Mouse (Mus musculus) ovary, adult 18-20 months (tissue): ENCODE measurements around the gene Ddx1.

Experiments
- DNase-seq: peaks from one replicate; pipeline ENCODE4 v3.0.0; 2022; ENCODE audit warnings: low spot score, mixed read lengths

The Ddx1 gene

GRCm38 (mm10) chr12:13248691-13249572 lies at the start of gene Ddx1:
Gene Ddx1, minus strand, starts transcription at chr12:13249213.
- DNase-seq = peak; percentile 56

GRCm38 (mm10) chr12:13293421-13293881 lies 44.4 kb upstream of the Ddx1 start:
- DNase-seq = no peak

- no peak for DNase-seq
These were observed 42.4 kb upstream of the Ddx1 start for GRCm38 (mm10) chr12:13291453-13291852.

GRCm38 (mm10) chr12:13269570-13270390 lies 20.8 kb upstream of the Ddx1 start:
- no peak for DNase-seq

GRCm38 (mm10) chr12:13268826-13269449 lies 19.9 kb upstream of the Ddx1 start, which contains the start of gene Nbas:
Gene Nbas, plus strand, starts transcription at chr12:13269133.
- peak; percentile 60 for DNase-seq

- DNase-seq = no peak
These were observed 19.4 kb upstream of the Ddx1 start for GRCm38 (mm10) chr12:13268412-13268811.

- DNase-seq = no peak
These were observed 6.7 kb upstream of the Ddx1 start for GRCm38 (mm10) chr12:13255701-13256100.

GRCm38 (mm10) chr12:13255068-13255467 lies 6.1 kb upstream of the Ddx1 start:
- DNase-seq = peak; percentile 9

- DNase-seq = no peak
These were observed 533 bp upstream of the Ddx1 start for GRCm38 (mm10) chr12:13249573-13249919.

GRCm38 (mm10) chr12:13242453-13242852 lies 6.6 kb downstream of the Ddx1 start:
- no peak for DNase-seq

GRCm38 (mm10) chr12:13218101-13218514 lies 30.9 kb downstream of the Ddx1 start:
- DNase-seq = no peak

- no peak for DNase-seq
These were observed 31.4 kb downstream of the Ddx1 start for GRCm38 (mm10) chr12:13217568-13217967.

GRCm38 (mm10) chr12:13216501-13217103 lies 32.4 kb downstream of the Ddx1 start:
- DNase-seq = no peak

GRCm38 (mm10) chr12:13214345-13215278 lies 34.4 kb downstream of the Ddx1 start:
- DNase-seq = peak; percentile 54

GRCm38 (mm10) chr12:13211746-13212482 lies 37.1 kb downstream of the Ddx1 start:
- DNase-seq = peak; percentile 55

GRCm38 (mm10) chr12:13209692-13210377 lies 39.2 kb downstream of the Ddx1 start:
- DNase-seq = no peak

- DNase-seq = no peak
These were observed 40.0 kb downstream of the Ddx1 start for GRCm38 (mm10) chr12:13208983-13209451.

- no peak for DNase-seq
These were observed 40.5 kb downstream of the Ddx1 start for GRCm38 (mm10) chr12:13208517-13208916.

- no peak for DNase-seq
These were observed 41.9 kb downstream of the Ddx1 start for GRCm38 (mm10) chr12:13207099-13207498.
